Mouse (Mus musculus) embryonic facial prominence, embryonic 11.5 days (tissue): ENCODE data around the gene Kif26b. TPM values are rescaled to one million over a fixed set of nuclear protein-coding genes. Genes with fewer than 3 reads are reported as not detected.
A peak's percentile ranks its signal among the peaks of the same experiment; 100 is the strongest.

ENCODE experiments used
- ATAC-seq: fragments of 200-750 bp; cut with Nextera tagmentation; replicated peaks from 2 replicates; pipeline ENCODE4 v1.8.0; 2017; ENCODE audit warnings: low read depth; ENCODE audit not compliant: insufficient number of reproducible peaks, low FRiP score, low TSS enrichment
- DNase-seq: peaks from one replicate; pipeline ENCODE4 v3.0.0-alpha.2; 2015; ENCODE audit warnings: low spot score
- H3K27ac ChIP-seq: fragments of 300-500 bp; sonication (generic); replicated peaks from 2 replicates; pipeline ENCODE4 v1.5.1; 2014; ENCODE audit warnings: mild to moderate bottlenecking, low read depth, low read length, control low read depth
- H3K27me3 ChIP-seq: fragments of 300-500 bp; sonication (generic); 2 replicates; pipeline ENCODE4 v1.6.1; 2014; ENCODE audit warnings: mild to moderate bottlenecking, low read length, moderate library complexity, mixed read lengths; ENCODE audit not compliant: control insufficient read depth, insufficient read depth
- H3K36me3 ChIP-seq: fragments of 300-500 bp; sonication (generic); replicated peaks from 2 replicates; pipeline ENCODE4 v1.6.1; 2014; ENCODE audit warnings: low read depth, mild to moderate bottlenecking, low read length, moderate library complexity, mixed read lengths; ENCODE audit not compliant: control insufficient read depth, insufficient read depth
- H3K4me1 ChIP-seq: fragments of 300-500 bp; sonication (generic); 2 replicates; pipeline ENCODE4 v1.6.1; 2014; ENCODE audit warnings: low read length, mixed read lengths; ENCODE audit not compliant: control insufficient read depth, insufficient read depth
- H3K4me2 ChIP-seq: fragments of 300-500 bp; sonication (generic); 2 replicates; pipeline ENCODE4 v1.6.1; 2014; ENCODE audit warnings: low read depth, mild to moderate bottlenecking, control low read depth, low read length, moderate library complexity
- H3K4me3 ChIP-seq: fragments of 300-500 bp; sonication (generic); 2 replicates; pipeline ENCODE4 v1.5.1; 2014; ENCODE audit warnings: low read depth, low read length, control low read depth
- H3K9ac ChIP-seq: fragments of 300-500 bp; sonication (generic); replicated peaks from 2 replicates; pipeline ENCODE4 v1.6.1; 2014; ENCODE audit warnings: mild to moderate bottlenecking, control low read depth, low read length
- H3K9me3 ChIP-seq: fragments of 300-500 bp; sonication (generic); replicated peaks from 2 replicates; pipeline ENCODE4 v1.6.1; 2016; ENCODE audit warnings: mild to moderate bottlenecking, low read length, inconsistent platforms, mixed read lengths; ENCODE audit not compliant: control insufficient read depth
- WGBS: fragments of 180-500 bp; shearing (Covaris S2); extraction: QIAGEN DNeasy Blood & Tissue Kit; methylation state at CpG from one replicate; pipeline ENCODE4 v1.1.7; 2014; 5-methylcytosine and 5-hydroxymethylcytosine counted together
- polyA plus RNA-seq: library from polyadenylated mRNA; unstranded; fragments of >200 nt; fragmentation: Nextera tagmentation; extraction: Ambion mirVana; gene quantifications from 2 replicates; pipeline ENCODE4 v1.2.1, GENCODE M21; 2014

Gene Kif26b
- polyA plus RNA-seq, 1 experiment from 2014 or later: 12.3 TPM

DNA sequence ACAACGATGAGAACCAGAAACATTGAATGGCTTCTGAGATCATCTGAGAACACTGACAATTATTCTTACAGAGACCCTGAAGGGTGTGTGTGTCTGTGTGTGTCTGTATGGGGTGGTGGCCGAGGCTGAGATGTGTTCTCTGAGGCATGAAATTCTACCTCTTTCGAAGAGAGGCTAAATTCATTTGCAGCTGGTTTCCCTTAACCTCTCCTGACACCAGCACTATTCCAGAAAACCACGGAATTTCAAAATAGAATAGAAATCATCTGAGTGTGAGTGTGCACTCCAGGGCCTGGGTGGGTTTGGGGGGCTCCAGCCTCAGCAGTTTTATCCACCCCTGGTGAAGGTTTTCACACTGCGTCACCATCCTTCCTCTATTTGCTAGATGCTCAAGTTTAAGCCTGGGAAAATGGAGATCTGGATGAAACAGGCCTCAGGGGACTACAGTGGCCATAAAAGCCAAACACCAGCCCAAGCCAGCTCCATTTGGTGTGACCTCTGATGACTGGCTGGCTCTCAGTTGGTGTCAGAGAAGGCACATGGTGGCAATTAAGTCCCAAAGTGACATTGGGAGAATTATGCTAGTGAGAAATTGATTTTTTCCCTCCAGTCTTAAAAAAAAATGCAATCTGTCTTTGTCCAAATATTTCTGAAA lies 56.6 kb downstream of the Kif26b start:
- Histone ChIP-seq H3K4me2 (no peak overlapping the region), H3K4me3 (no peak overlapping the region), H3K27ac (peak overlapping the region; percentile 16; the same call in 1 of the 2 replicates), H3K9ac (no peak overlapping the region), H3K4me1 (no peaks in the 10 kb centered on the region; the same call in none of the 2 replicates), H3K9me3 (no peaks in the 10 kb centered on the region), H3K36me3 (no peaks in the 10 kb centered on the region), H3K27me3 (no peaks in the 10 kb centered on the region)
- WGBS: 25% methylated on average over 5 of the region's 5 CpGs
- ATAC-seq (no peak), DNase-seq (peak; percentile 71)

DNA sequence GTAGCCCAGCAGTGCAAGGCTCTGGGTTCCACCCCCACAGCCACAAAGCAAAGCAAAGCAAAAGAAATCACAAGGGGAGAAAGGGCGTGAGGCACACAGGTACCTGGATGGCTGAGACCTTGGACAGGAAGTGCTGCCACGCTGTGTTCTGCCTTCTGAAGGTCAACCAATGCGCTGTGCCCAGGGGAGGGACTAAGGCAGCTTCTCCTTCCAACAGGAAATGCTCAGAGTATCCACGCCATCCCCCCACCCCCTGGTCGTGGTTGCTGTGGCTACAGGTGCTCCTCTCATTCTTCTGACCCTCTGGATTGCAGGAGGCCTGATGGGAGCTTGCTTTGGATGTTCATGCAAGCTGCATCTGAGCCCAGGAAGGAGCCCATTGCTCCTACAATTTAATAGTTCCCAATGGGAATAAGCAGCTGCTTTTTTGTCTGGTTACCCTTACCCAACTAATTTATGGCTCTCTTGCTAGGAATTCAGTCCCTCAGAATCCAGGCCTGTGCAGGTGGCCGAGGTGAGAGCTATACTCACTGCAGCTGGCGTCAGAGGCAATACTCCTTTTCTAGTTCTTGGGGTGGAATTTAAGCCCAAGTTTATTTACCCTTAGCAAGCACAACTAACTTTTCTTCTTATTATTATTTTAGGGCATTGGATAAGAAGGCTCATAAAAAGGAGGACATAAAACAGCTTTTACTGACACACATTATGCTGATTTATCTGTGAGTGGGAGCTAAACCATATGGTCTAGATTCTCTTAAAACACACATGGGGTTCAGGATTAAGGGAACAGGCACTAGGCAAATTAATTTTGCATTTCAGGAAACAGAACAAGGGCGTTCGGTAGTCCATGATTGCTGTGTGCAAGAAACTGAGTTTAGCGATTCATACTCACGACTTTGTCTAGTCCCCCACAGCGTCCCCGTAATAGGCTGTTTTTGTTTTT lies 61.6 kb downstream of the Kif26b start:
- H3K9ac ChIP-seq: no peak overlapping the region
- H3K27ac ChIP-seq: no peak overlapping the region
- H3K4me2 ChIP-seq: no peak overlapping the region
- no peaks in the 10 kb centered on the region for H3K27me3 ChIP-seq
- no peaks in the 10 kb centered on the region for H3K9me3 ChIP-seq
- DNase-seq: no peak
- 74% methylated on average over 13 of the region's 13 CpGs for WGBS
- no peak overlapping the region for H3K4me3 ChIP-seq
- H3K4me1 ChIP-seq: no peaks in the 10 kb centered on the region; the same call in 1 of the 2 replicates
- H3K36me3 ChIP-seq: no peaks in the 10 kb centered on the region
- no peak for ATAC-seq

DNA sequence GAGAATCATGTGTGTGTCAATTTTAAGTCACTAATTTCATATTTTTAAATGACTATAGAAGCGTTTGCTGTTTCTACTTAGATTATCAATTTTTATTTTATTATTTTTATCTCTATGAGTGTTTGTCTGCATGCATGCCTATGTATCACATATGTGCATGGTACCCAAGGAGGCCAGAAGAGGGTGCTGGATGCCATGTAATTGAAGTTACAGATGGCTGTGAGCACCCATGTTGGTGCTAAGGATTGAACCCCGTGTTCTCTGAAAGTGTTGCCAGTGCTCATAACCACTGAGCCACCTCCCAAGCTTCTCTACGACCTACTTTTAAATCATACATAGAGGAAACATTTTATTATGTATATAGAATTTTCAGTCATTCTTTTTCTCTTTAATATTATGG lies 68.2 kb downstream of the Kif26b start:
- H3K4me1 ChIP-seq: no peaks in the 10 kb centered on the region
- no peaks in the 10 kb centered on the region for H3K36me3 ChIP-seq
- H3K9me3 ChIP-seq: no peaks in the 10 kb centered on the region
- no peak overlapping the region for H3K4me3 ChIP-seq
- H3K27me3 ChIP-seq: no peaks in the 10 kb centered on the region
- ATAC-seq (no peak), DNase-seq (no peak)
- H3K4me2 ChIP-seq: no peak overlapping the region
- WGBS: 92% methylated on average over 3 of the region's 3 CpGs
- H3K9ac ChIP-seq: no peak overlapping the region
- H3K27ac ChIP-seq: no peak overlapping the region

DNA sequence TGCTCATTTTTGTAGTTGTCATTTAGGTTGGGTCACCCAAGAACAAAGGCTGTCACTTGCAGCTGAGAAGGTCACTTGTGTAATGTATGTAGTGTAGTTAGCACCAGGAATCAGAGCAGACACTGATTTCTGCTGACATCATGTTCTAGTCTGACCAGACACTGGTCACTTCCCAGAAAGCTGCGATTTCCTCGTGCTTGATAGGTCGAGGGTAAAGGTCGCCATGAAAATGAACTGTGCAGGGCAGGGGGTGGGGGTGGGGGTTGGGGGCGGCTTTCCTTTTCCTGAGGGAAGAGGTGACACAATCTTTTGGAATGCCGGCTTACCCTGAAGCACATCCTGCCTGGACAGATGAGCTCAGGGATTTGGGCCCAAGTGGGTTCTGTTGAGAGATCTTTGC lies 68.8 kb downstream of the Kif26b start:
- no peak overlapping the region for H3K4me3 ChIP-seq
- H3K36me3 ChIP-seq: no peaks in the 10 kb centered on the region
- no peaks in the 10 kb centered on the region for H3K27me3 ChIP-seq
- no peak overlapping the region for H3K27ac ChIP-seq
- ATAC-seq (0 out of 2 replicates have a peak, but pooled peaks have one; percentile 9), DNase-seq (no peak)
- no peaks in the 10 kb centered on the region for H3K9me3 ChIP-seq
- 32% methylated on average over 6 of the region's 6 CpGs for WGBS
- H3K4me1 ChIP-seq: no peaks in the 10 kb centered on the region
- H3K4me2 ChIP-seq: no peak overlapping the region
- no peak overlapping the region for H3K9ac ChIP-seq

DNA sequence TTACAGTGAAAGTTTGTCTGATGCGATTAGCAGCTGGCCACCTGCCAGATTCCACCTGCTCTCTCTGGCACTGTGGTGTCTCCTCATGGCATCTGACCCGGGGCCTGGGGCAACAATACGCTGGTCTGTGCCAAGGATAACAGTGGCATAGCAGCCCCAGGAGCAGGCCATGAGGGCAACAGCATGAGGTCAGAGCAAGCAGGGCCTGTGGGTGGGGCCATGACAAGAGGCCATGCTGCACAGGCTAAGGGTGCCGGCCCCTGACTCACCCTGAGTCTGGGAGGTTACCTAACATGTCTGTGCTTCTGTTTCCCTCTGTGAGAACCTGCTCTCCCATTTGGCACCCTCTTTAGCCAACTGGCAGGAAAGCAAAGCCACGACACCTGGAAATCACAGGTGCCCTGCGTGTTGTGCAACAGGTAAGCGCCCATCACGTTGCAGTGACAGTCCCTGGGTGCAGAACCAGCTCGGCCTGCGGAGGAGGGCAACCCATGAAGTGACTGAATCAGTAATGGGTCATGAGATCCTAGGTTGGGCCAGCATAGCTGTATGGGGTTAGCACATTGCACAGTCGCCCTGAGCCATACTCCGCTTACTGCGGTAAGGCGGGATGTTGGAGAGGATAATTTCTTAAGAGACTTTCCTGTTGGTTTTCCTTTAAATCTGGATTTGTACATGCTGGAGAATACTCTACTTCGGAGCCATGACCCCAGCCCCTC lies 72.1 kb downstream of the Kif26b start:
- Histone ChIP-seq H3K4me3 (no peak overlapping the region), H3K9ac (no peak overlapping the region), H3K4me2 (no peak overlapping the region), H3K9me3 (no peaks in the 10 kb centered on the region), H3K36me3 (no peaks in the 10 kb centered on the region), H3K27ac (no peak overlapping the region), H3K27me3 (no peaks in the 10 kb centered on the region), H3K4me1 (no peaks in the 10 kb centered on the region)
- DNase-seq (no peak), ATAC-seq (no peak)
- WGBS: 90% methylated on average over 15 of the region's 15 CpGs

- ATAC-seq (no peak), DNase-seq (no peak)
- Histone ChIP-seq H3K9me3 (no peaks in the 10 kb centered on the region), H3K27me3 (no peaks in the 10 kb centered on the region), H3K4me3 (no peak overlapping the region), H3K4me2 (no peak overlapping the region), H3K9ac (no peak overlapping the region), H3K36me3 (no peaks in the 10 kb centered on the region), H3K27ac (no peak overlapping the region), H3K4me1 (no peaks in the 10 kb centered on the region; the same call in 1 of the 2 replicates)
- 76% methylated on average over 8 of the region's 8 CpGs for WGBS
These were observed 80.3 kb downstream of the Kif26b start for GRCm38 (mm10) chr1:178609151-178609775.

- no peaks in the 10 kb centered on the region; the same call in 1 of the 2 replicates for H3K4me1 ChIP-seq
- WGBS: 79% methylated on average over 15 of the region's 15 CpGs
- H3K9ac ChIP-seq: no peak overlapping the region
- no peaks in the 10 kb centered on the region for H3K36me3 ChIP-seq
- H3K27me3 ChIP-seq: no peaks in the 10 kb centered on the region
- no peak for DNase-seq
- H3K27ac ChIP-seq: no peak overlapping the region
- no peak overlapping the region for H3K4me3 ChIP-seq
- no peaks in the 10 kb centered on the region for H3K9me3 ChIP-seq
- no peak for ATAC-seq
- H3K4me2 ChIP-seq: no peak overlapping the region
These were observed 82.6 kb downstream of the Kif26b start for GRCm38 (mm10) chr1:178611512-178611911.
